Mouse (Mus musculus) limb, embryonic 11.5 days (tissue): ENCODE results near the gene Lpar5. TPM values are rescaled to one million over a fixed set of nuclear protein-coding genes. Genes with fewer than 3 reads are reported as not detected.

Experiments used
- microRNA-seq: library from miRNA; unstranded; fragments of <30 nt; microRNA quantifications from one replicate; pipeline ENCODE4, GENCODE M21; 2016
- polyA plus RNA-seq: library from polyadenylated mRNA; unstranded; fragments of >200 nt; fragmentation: Nextera tagmentation; extraction: Ambion mirVana; gene quantifications from 2 replicates; pipeline ENCODE4 v1.2.1, GENCODE M21; 2014

The Lpar5 gene
- polyA plus RNA-seq, 1 experiment from 2014 or later: 0.32 TPM

Small RNA genes within 50 kb of the gene (microRNA-seq; reads per million reads assigned to microRNA genes)
- gene Mir7045: not detected

Other genes with a start within 250 kb of the Lpar5 start
- 152 and 153 TPM in 2 replicates for gene Usp5, start 238.4 kb upstream of the Lpar5 start, polyA plus RNA-seq
- gene Cdca3, start 238.4 kb upstream of the Lpar5 start, polyA plus RNA-seq: 243 and 249 TPM in 2 replicates
- gene Gnb3, start 227.6 kb upstream of the Lpar5 start, polyA plus RNA-seq: 0.40 and 0.43 TPM in 2 replicates
- gene P3h3, start 210.2 kb upstream of the Lpar5 start, polyA plus RNA-seq: 23.1 and 25.4 TPM in 2 replicates
- 0.92 and 0.98 TPM in 2 replicates for gene Gpr162, start 203.9 kb upstream of the Lpar5 start, polyA plus RNA-seq
- gene Cd4, start 179.7 kb upstream of the Lpar5 start, polyA plus RNA-seq: 0.06 TPM in 1 of 2 replicates, not detected in the other
- gene Lag3, start 156.2 kb upstream of the Lpar5 start, polyA plus RNA-seq: 0.88 and 1.4 TPM in 2 replicates
- 221 and 223 TPM in 2 replicates for gene Ptms, start 147.8 kb upstream of the Lpar5 start, polyA plus RNA-seq
- 406 and 414 TPM in 2 replicates for gene Mlf2, start 136.5 kb upstream of the Lpar5 start, polyA plus RNA-seq
- gene Cops7a, start 102.4 kb upstream of the Lpar5 start, polyA plus RNA-seq: 126 and 129 TPM in 2 replicates
- gene Pianp, start 71.2 kb upstream of the Lpar5 start, polyA plus RNA-seq: 2.2 and 2.4 TPM in 2 replicates
- gene Zfp384, start 58.8 kb upstream of the Lpar5 start, polyA plus RNA-seq: 11.0 and 12.9 TPM in 2 replicates
- gene Ing4, start 28.2 kb upstream of the Lpar5 start, polyA plus RNA-seq: 128 and 134 TPM in 2 replicates
- gene Acrbp, start 18.2 kb upstream of the Lpar5 start, polyA plus RNA-seq: 13.3 and 16.1 TPM in 2 replicates
- gene Chd4, start 28.1 kb downstream of the Lpar5 start, polyA plus RNA-seq: 110 and 117 TPM in 2 replicates
- 71.4 and 76.3 TPM in 2 replicates for gene Nop2, start 64.0 kb downstream of the Lpar5 start, polyA plus RNA-seq
- gene Iffo1, start 77.3 kb downstream of the Lpar5 start, polyA plus RNA-seq: 12.7 and 14.5 TPM in 2 replicates
- gene Gapdh, start 98.5 kb downstream of the Lpar5 start, polyA plus RNA-seq: 2,642 and 2,787 TPM in 2 replicates
- 181 and 182 TPM in 2 replicates for gene Ncapd2, start 123.8 kb downstream of the Lpar5 start, polyA plus RNA-seq
- gene Mrpl51, start 123.9 kb downstream of the Lpar5 start, polyA plus RNA-seq: 216 and 218 TPM in 2 replicates
- gene Vamp1, start 147.6 kb downstream of the Lpar5 start, polyA plus RNA-seq: 2.3 and 2.6 TPM in 2 replicates
- 0.82 and 0.87 TPM in 2 replicates for gene Tapbpl, start 163.9 kb downstream of the Lpar5 start, polyA plus RNA-seq
- 0.89 and 1.4 TPM in 2 replicates for gene Cd27, start 169.1 kb downstream of the Lpar5 start, polyA plus RNA-seq
- gene Tuba3a, start 218.1 kb downstream of the Lpar5 start, polyA plus RNA-seq: 0.35 TPM in 1 of 2 replicates, not detected in the other
- gene Ltbr, start 246.0 kb downstream of the Lpar5 start, polyA plus RNA-seq: 34.5 and 36.6 TPM in 2 replicates